26 mouse cellular contexts compared by ENCODE assay signal in genomic region chr4:139165259-139165658, GRCm38 (mm10).
"Had no signal": no experiment of that assay in that cellular context is flagged by ENCODE, and none has a peak within 500 bp of the region (broad histone marks: within the 10 kb centered on the region; RNA-seq: fewer than 3 reads in every experiment).

No protein-coding gene starts in this region.

- ATAC-seq: forebrain, embryonic 13.5 days; forebrain, embryonic 14.5 days; forebrain, embryonic 15.5 days; forebrain, embryonic 16.5 days; forebrain, postnatal 0 days had no signal

- DNase-seq: cerebellum, adult 8-10 months; cerebellum, adult 9-10 months; cerebellum, adult 9-11 months; cerebellum, postnatal 10 days; cerebellum, postnatal 14 days; cerebellum, postnatal 25 days; cerebellum, postnatal 36 days; embryo, embryonic 11 days; forebrain, postnatal 0 days; gastrocnemius, adult 2 months; gastrocnemius, postnatal 10 days; gastrocnemius, postnatal 14 days; gastrocnemius, postnatal 25 days; gastrocnemius, postnatal 36 days; heart, adult 18-20 months had no signal

- H3K4me1 ChIP-seq: forebrain, embryonic 13.5 days; forebrain, embryonic 15.5 days had no signal

- H3K27ac ChIP-seq: embryonic facial prominence, embryonic 10.5 days; embryonic facial prominence, embryonic 12.5 days; embryonic facial prominence, embryonic 13.5 days; embryonic facial prominence, embryonic 15.5 days; forebrain, embryonic 10.5 days; forebrain, embryonic 12.5 days; forebrain, embryonic 13.5 days; forebrain, embryonic 15.5 days; gastrocnemius, adult 2 months had no signal

- H3K36me3 ChIP-seq: embryonic facial prominence, embryonic 10.5 days; embryonic facial prominence, embryonic 12.5 days; embryonic facial prominence, embryonic 13.5 days; embryonic facial prominence, embryonic 15.5 days; forebrain, embryonic 10.5 days; forebrain, embryonic 12.5 days; forebrain, embryonic 15.5 days had no signal

- H3K4me2 ChIP-seq: embryonic facial prominence, embryonic 12.5 days; embryonic facial prominence, embryonic 13.5 days; embryonic facial prominence, embryonic 15.5 days; forebrain, embryonic 12.5 days; forebrain, embryonic 13.5 days; forebrain, embryonic 15.5 days had no signal

- H3K27me3 ChIP-seq: embryonic facial prominence, embryonic 12.5 days; embryonic facial prominence, embryonic 13.5 days; embryonic facial prominence, embryonic 15.5 days; forebrain, embryonic 12.5 days; forebrain, embryonic 13.5 days; forebrain, embryonic 15.5 days had no signal

- H3K9me3 ChIP-seq: embryonic facial prominence, embryonic 10.5 days; embryonic facial prominence, embryonic 12.5 days; embryonic facial prominence, embryonic 13.5 days; embryonic facial prominence, embryonic 15.5 days; forebrain, embryonic 10.5 days; forebrain, embryonic 12.5 days; forebrain, embryonic 13.5 days; forebrain, embryonic 15.5 days had no signal

- H3K4me3 ChIP-seq: embryonic facial prominence, embryonic 10.5 days; embryonic facial prominence, embryonic 12.5 days; embryonic facial prominence, embryonic 13.5 days; embryonic facial prominence, embryonic 15.5 days; erythroblast, embryonic 14.5 days; forebrain, embryonic 10.5 days; forebrain, embryonic 12.5 days; forebrain, embryonic 13.5 days; forebrain, embryonic 15.5 days; gastrocnemius, adult 2 months had no signal

- H3K9ac ChIP-seq: embryonic facial prominence, embryonic 12.5 days; embryonic facial prominence, embryonic 13.5 days; embryonic facial prominence, embryonic 15.5 days; forebrain, embryonic 12.5 days; forebrain, embryonic 13.5 days; forebrain, embryonic 15.5 days; forebrain, postnatal 0 days had no signal
